Mouse (Mus musculus): Measurements from ENCODE around the gene Aes. TPM values are rescaled to one million over a fixed set of nuclear protein-coding genes. Genes with fewer than 3 reads are reported as not detected.

The Aes gene
- polyA plus RNA-seq, 1 experiment from 2014 or later, result 229 TPM

DNA sequence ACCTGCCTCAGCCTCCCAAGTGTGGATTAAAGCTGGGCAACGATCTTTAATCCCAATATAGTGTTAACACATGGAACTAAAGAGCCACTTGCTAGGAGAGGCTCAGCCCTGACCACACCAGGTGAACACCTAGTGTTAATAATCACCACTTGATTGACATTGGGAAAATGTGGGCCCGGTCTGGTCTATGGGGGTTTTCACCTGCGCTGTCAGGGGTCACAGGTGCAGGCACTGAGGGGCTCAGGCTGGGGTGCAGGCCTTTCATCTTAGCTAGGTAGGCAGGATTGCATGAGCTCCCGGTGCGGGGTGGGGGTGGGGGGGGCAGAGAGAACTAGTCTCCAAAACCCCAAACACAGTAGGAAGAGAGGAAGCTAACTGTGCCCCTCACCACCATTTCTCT lies 40.3 kb downstream of the Aes start:
- Histone ChIP-seq H3K27ac (ENCODE audit: low read depth, low read length) (no peak overlapping the region), H3K4me1 (replicated peaks; ENCODE audit: control insufficient read depth, insufficient read depth, low read length) (peaks cover 41% of the 10 kb centered on the region)

DNA sequence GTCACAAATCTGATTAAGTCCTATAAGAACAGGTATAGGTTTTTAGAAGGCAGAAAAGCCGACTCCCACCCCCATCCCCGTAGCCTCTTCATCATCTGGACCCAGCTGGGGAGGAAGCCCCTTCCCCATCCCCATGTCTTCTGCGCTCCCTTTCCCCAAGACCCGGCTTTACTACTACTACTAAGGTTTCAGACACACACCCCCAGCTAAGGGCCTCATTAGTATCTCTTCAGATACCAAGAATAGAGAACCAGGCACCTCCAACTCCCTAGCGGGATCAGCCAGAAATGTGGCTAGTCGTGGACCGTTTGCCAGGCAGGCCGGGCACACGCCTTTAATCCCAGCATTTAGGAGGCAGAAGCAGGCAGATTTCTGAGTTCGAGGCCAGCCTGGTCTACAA lies 40.8 kb downstream of the Aes start:
- Histone ChIP-seq H3K27me3 (replicated peaks; ENCODE audit: control insufficient read depth, insufficient read depth, low read length) (peaks cover 21% of the 10 kb centered on the region), H3K4me3 (ENCODE audit: low read depth, low read length) (no peak overlapping the region), H3K4me1 (replicated peaks; ENCODE audit: control insufficient read depth, insufficient read depth, low read length) (peaks cover 45% of the 10 kb centered on the region), H3K4me2 (peak overlapping the region; percentile 73; the same call in 1 of the 2 replicates), H3K36me3 (ENCODE audit: control insufficient read depth, insufficient read depth, low read length) (no peaks in the 10 kb centered on the region), H3K27ac (ENCODE audit: low read depth, low read length) (0 out of 2 replicates have a peak overlapping the region, but pooled peaks have one; percentile 56), H3K9me3 (ENCODE audit: control insufficient read depth, low read length) (no peaks in the 10 kb centered on the region), H3K9ac (ENCODE audit: low read depth, low read length) (no peak overlapping the region)
- DNase-seq (ENCODE audit: low spot score) (no peak), ATAC-seq (replicated peaks; ENCODE audit: low FRiP score) (no peak)
- 42% methylated on average over 10 of the region's 10 CpGs for WGBS

More for the DNA sequence above, 40.3 kb downstream of the Aes start:
- H3K36me3 ChIP-seq (ENCODE audit: control insufficient read depth, insufficient read depth, low read length), result no peaks in the 10 kb centered on the region
- no peak overlapping the region for H3K4me3 ChIP-seq (ENCODE audit: low read depth, low read length)
- ATAC-seq (replicated peaks; ENCODE audit: low FRiP score), result no peak
- H3K9ac ChIP-seq (ENCODE audit: low read depth, low read length), result no peak overlapping the region
- 66% methylated on average over 5 of the region's 5 CpGs for WGBS
- no peak for DNase-seq (ENCODE audit: low spot score)
- no peaks in the 10 kb centered on the region for H3K9me3 ChIP-seq (ENCODE audit: control insufficient read depth, low read length)
- H3K27me3 ChIP-seq (replicated peaks; ENCODE audit: control insufficient read depth, insufficient read depth, low read length), result peaks cover 24% of the 10 kb centered on the region
- no peak overlapping the region for H3K4me2 ChIP-seq

DNA sequence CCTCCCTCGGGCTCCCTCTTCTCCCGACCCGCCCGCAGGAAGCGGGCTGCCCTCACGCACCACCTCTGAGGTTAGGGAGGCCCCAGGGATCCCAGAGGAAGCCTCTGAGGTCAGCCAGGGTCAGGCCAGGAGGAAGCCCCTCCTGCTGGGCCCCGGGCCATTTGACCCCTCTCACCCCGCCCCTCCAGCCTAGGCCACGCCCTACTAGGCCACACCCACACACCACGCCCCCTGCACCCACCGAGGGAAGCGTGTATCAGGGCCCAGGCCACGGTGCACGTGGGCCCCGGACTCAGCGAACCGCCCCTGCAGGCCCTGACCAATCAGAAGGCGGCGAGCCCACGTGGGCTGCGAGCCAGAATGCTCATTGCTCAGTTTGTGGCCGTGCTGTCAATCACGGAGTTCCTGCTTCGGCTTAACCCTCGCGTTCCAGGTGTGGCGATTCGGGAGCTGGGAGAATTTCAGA lies 41.5 kb downstream of the Aes start, which contains the start of gene Tle6:
TSS of gene Tle6 (minus strand) at position 336 of the 466 bp plus-strand sequence.
- H3K4me3 ChIP-seq (ENCODE audit: low read depth, low read length), result peak within 1 kb of the TSS; percentile 30
- H3K27me3 ChIP-seq (replicated peaks; ENCODE audit: control insufficient read depth, insufficient read depth, low read length), result peaks cover 15% of the 10 kb centered on the region
- ATAC-seq (replicated peaks; ENCODE audit: low FRiP score) (peak; percentile 88), DNase-seq (ENCODE audit: low spot score) (peak; percentile 99)
- H3K9me3 ChIP-seq (ENCODE audit: control insufficient read depth, low read length), result no peaks in the 10 kb centered on the region
- H3K36me3 ChIP-seq (ENCODE audit: control insufficient read depth, insufficient read depth, low read length), result no peaks in the 10 kb centered on the region
- H3K4me1 ChIP-seq (replicated peaks; ENCODE audit: control insufficient read depth, insufficient read depth, low read length), result peaks cover 43% of the 10 kb centered on the region
- under 1% methylated on average over 28 of the region's 28 CpGs for WGBS
- peak within 1 kb of the TSS; percentile 73 for H3K4me2 ChIP-seq
- H3K9ac ChIP-seq (ENCODE audit: low read depth, low read length), result peak within 1 kb of the TSS; percentile 55
- H3K27ac ChIP-seq (ENCODE audit: low read depth, low read length), result peak within 1 kb of the TSS; percentile 56

DNA sequence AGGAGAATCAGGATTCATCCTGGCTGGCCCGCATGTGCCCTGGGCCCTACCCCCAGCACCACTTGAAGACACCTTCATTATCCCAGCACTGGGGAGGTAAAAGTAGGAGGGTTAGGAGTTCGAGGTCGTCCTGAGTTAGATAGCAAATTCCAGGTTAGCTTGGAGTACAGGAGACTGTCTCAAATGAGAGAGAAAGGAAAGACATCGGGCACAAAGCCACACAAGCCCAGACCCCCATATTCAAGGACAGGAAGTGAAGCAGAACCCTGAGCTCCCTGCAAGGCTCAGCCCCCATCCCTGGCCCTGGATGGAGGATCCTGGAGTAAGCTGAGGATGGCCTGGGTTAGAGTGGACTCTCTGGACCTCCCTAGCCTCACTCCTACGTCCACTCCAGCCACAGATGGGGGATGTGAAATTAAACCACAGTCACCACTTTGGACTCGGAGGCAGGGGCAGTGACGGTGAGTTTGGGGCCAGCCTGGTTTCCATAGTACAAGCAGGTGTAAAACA lies 42.2 kb downstream of the Aes start:
- WGBS, result 27% methylated on average over 7 of the region's 7 CpGs
- peak overlapping the region; percentile 73 for H3K4me2 ChIP-seq
- H3K4me3 ChIP-seq (ENCODE audit: low read depth, low read length), result peak overlapping the region; percentile 30; the same call in 1 of the 2 replicates
- no peak for ATAC-seq (replicated peaks; ENCODE audit: low FRiP score)
- H3K27ac ChIP-seq (ENCODE audit: low read depth, low read length), result peak overlapping the region; percentile 39; the same call in 1 of the 2 replicates
- H3K9ac ChIP-seq (ENCODE audit: low read depth, low read length), result peak overlapping the region; percentile 28; the same call in 1 of the 2 replicates
- no peaks in the 10 kb centered on the region for H3K36me3 ChIP-seq (ENCODE audit: control insufficient read depth, insufficient read depth, low read length)
- H3K4me1 ChIP-seq (replicated peaks; ENCODE audit: control insufficient read depth, insufficient read depth, low read length), result peaks cover 38% of the 10 kb centered on the region
- peaks cover 10% of the 10 kb centered on the region for H3K27me3 ChIP-seq (replicated peaks; ENCODE audit: control insufficient read depth, insufficient read depth, low read length)
- no peaks in the 10 kb centered on the region for H3K9me3 ChIP-seq (ENCODE audit: control insufficient read depth, low read length)
- no peak for DNase-seq (ENCODE audit: low spot score)

DNA sequence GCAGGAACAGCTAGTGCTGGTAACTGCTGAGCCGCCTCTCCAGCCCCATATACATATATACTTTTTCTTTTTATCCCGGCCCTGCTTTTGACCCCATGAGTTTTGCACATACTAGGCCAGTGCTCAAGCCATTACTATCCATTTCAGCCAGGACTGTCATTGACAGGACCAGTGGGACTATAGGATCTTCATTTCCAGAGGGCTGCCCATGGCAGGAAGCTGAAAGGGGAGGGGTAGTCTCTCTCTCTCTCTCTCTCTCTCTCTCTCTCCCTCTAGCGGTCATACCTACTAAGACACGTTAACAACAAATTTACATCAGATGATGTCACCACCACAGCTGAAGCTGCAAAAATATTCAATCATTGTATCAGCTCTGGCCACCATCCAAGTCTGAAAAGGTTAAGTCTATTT lies 43.5 kb downstream of the Aes start:
- Histone ChIP-seq H3K4me1 (replicated peaks; ENCODE audit: control insufficient read depth, insufficient read depth, low read length) (peaks cover 32% of the 10 kb centered on the region), H3K27me3 (replicated peaks; ENCODE audit: control insufficient read depth, insufficient read depth, low read length) (0 out of 2 replicates have a peak, but pooled peaks cover 6% of the 10 kb centered on the region), H3K9ac (ENCODE audit: low read depth, low read length) (no peak overlapping the region), H3K9me3 (ENCODE audit: control insufficient read depth, low read length) (no peaks in the 10 kb centered on the region), H3K36me3 (ENCODE audit: control insufficient read depth, insufficient read depth, low read length) (no peaks in the 10 kb centered on the region), H3K27ac (ENCODE audit: low read depth, low read length) (no peak overlapping the region), H3K4me2 (no peak overlapping the region), H3K4me3 (ENCODE audit: low read depth, low read length) (no peak overlapping the region)
- DNase-seq (ENCODE audit: low spot score) (peak; percentile 59), ATAC-seq (replicated peaks; ENCODE audit: low FRiP score) (no peak)
- 24% methylated on average over 4 of the region's 4 CpGs for WGBS

DNA sequence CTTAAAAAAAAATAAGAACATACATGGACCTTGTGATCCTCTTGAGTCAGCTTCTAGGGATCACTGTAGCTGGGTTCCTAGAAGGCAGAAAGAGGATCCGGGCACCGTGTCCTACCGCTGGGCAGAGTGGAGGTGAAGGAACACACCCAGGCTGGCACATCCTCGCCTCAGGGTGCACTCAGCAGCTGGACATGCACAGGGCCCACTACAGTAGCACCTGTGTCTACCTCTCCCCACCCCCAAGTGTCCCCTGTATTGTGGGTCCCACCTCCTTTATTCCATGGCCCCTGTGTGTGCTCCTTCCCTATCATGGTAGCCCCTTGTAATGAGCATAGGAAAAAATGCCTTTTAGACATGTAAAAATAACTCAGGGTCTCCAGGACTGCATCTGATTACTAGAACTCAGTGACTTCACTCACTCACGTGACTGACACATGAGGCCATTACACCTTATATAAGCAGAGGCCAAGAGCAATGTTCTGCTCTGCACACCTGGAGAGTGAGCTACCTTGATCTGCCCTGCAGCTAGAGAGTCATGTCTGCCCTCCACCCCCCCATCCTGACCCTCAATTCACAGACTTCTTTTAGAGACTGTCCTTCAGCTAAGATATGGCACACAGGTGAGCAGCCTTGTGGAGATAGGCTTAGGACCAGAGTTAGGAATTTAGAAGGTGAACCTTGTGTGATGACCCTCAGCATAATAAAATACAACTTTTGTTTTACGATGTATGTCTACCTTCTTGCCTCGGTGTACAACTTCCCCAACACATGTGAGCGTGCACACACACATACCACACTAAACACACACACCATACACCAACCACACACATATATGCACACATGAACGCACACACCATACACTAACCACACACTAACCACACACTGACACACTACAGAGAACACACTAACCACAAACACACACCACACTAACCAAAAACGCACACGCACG lies 45.0 kb downstream of the Aes start:
- Histone ChIP-seq H3K9me3 (ENCODE audit: control insufficient read depth, low read length) (no peaks in the 10 kb centered on the region), H3K9ac (ENCODE audit: low read depth, low read length) (0 out of 2 replicates have a peak overlapping the region, but pooled peaks have one; percentile 42), H3K27ac (ENCODE audit: low read depth, low read length) (no peak overlapping the region; the same call in 1 of the 2 replicates), H3K36me3 (ENCODE audit: control insufficient read depth, insufficient read depth, low read length) (no peaks in the 10 kb centered on the region; the same call in 1 of the 2 replicates), H3K4me1 (replicated peaks; ENCODE audit: control insufficient read depth, insufficient read depth, low read length) (peaks cover 26% of the 10 kb centered on the region), H3K4me2 (peak overlapping the region; percentile 79), H3K27me3 (replicated peaks; ENCODE audit: control insufficient read depth, insufficient read depth, low read length) (no peaks in the 10 kb centered on the region), H3K4me3 (ENCODE audit: low read depth, low read length) (peak overlapping the region; percentile 46; the same call in 1 of the 2 replicates)
- DNase-seq (ENCODE audit: low spot score), result no peak
- ATAC-seq (replicated peaks; ENCODE audit: low FRiP score), result no peak
- 70% methylated on average over 12 of the region's 12 CpGs for WGBS

DNA sequence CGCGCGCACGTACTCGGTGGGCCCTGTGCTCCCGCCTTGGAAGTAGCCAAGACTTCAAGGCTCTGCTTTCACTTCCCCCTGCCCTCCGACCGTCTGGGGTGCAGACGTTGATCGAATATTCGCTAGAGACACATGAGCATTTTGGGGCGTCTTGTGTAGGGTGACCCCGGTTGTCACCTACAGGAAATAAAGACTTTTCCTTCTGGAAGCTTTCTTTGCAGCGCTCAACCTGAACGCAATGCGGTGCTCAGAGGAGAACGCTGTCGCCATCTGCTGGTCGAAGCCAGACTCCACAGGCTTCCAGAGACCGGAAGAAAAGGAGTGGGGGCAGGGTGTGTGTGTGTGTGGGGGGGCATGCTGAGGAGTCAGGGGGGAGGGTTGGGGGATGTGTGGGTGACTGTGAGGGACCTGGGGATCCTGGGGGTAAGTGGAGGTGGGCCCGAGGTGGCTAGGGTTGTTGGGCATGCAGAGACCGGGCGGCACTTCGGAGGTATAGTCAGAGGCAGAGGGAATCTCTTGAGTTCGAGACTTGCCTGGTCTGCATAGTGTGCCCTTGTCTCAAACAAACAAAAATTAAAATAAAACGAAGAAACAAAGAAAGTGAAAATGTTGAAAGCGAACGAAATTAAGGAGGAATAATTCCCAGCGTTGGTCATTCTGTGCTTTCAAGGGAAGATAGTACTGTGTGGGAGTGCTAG lies 45.8 kb downstream of the Aes start:
- Histone ChIP-seq H3K9ac (ENCODE audit: low read depth, low read length) (peak overlapping the region; percentile 56), H3K27me3 (replicated peaks; ENCODE audit: control insufficient read depth, insufficient read depth, low read length) (no peaks in the 10 kb centered on the region), H3K36me3 (ENCODE audit: control insufficient read depth, insufficient read depth, low read length) (no peaks in the 10 kb centered on the region; the same call in 1 of the 2 replicates), H3K4me3 (ENCODE audit: low read depth, low read length) (peak overlapping the region; percentile 46), H3K4me2 (peak overlapping the region; percentile 79), H3K27ac (ENCODE audit: low read depth, low read length) (peak overlapping the region; percentile 90), H3K9me3 (ENCODE audit: control insufficient read depth, low read length) (no peaks in the 10 kb centered on the region), H3K4me1 (replicated peaks; ENCODE audit: control insufficient read depth, insufficient read depth, low read length) (peaks cover 23% of the 10 kb centered on the region)
- peak; percentile 80 for DNase-seq (ENCODE audit: low spot score)
- 15% methylated on average over 29 of the region's 29 CpGs for WGBS
- peak; percentile 42 for ATAC-seq (replicated peaks; ENCODE audit: low FRiP score)

DNA sequence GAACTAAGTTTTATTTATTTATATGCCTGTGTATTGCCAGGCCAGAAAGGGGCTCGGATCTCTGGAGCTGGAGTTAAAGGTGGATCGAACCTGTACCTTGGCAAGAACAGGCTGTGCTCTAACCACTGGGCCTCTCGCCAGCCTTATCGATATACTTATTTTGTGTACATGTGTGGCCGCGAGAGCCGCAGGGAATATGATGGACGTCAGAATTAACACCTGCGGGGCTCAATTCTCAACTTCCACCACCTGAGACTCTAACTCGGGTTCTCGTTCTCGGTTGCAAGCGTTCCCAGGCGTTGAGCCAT lies 46.3 kb downstream of the Aes start:
- 0 out of 2 replicates have a peak, but pooled peaks have one; percentile 5 for ATAC-seq (replicated peaks; ENCODE audit: low FRiP score)
- Histone ChIP-seq H3K9ac (ENCODE audit: low read depth, low read length) (peak overlapping the region; percentile 56), H3K9me3 (ENCODE audit: control insufficient read depth, low read length) (no peaks in the 10 kb centered on the region), H3K4me2 (peak overlapping the region; percentile 79), H3K27ac (ENCODE audit: low read depth, low read length) (peak overlapping the region; percentile 90), H3K4me1 (replicated peaks; ENCODE audit: control insufficient read depth, insufficient read depth, low read length) (peaks cover 18% of the 10 kb centered on the region), H3K36me3 (ENCODE audit: control insufficient read depth, insufficient read depth, low read length) (no peaks in the 10 kb centered on the region; the same call in 1 of the 2 replicates), H3K27me3 (replicated peaks; ENCODE audit: control insufficient read depth, insufficient read depth, low read length) (no peaks in the 10 kb centered on the region), H3K4me3 (ENCODE audit: low read depth, low read length) (peak overlapping the region; percentile 46)
- no peak for DNase-seq (ENCODE audit: low spot score)
- 5% methylated on average over 14 of the region's 14 CpGs for WGBS

Measured in liver, embryonic 11.5 days (tissue).